Mouse (Mus musculus): ENCODE data around the gene Gabpb2.
"Not testable (repeated sequence)": the region's sequence is repeated elsewhere in the genome, so short reads cannot be mapped to it uniquely, and the experiment has no call there.

The Gabpb2 gene

DNA sequence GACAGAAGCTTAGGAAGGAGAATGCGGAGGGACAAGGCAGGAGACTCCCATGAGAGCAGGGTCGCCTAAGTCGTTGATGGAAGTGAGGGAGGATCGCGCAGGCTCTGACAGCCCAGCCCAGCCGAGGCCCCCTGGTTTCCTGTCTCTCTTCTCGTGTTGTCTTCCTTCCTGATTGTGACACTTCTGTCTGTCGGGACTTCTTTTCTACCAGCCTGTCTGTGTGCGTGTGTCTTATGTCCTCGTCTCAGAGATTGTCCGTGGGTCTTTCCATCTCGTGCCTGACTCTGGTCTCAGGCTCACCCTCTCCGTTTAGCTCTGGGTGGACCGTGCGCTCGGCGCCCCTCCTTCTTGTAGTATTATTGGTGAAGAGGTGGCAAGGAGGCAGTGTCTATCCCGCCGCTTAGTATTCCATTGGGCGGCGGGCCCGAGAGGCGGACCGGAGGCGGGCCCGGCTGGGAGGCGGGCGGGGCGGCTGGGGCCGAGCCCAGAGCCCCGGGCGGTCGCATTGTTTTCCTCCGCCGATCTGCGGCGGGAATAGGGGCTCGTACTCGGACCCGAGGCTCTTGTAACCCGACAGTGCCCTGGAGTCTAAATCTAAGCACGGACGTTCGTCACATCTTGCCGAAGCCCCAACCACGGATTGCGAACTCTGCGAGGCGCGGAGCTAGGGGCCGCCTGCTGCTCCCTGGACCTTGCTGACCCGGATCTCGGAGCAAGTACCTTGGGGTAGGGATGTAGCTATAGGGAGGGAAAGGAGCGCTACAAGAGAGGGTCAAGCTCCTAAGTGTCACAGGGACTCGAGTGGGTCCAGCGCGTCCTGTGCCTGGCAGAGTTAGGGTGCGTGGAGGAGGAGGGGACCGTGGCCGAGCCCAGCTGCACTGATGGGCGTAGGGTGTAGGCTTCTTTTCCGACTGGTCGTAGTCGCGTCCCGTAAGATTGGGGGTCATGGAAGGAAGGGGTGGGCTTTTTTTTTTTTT is 57.4 kb downstream of the Gabpb2 start, which contains the start of gene Sema6c:
Sema6c (plus strand) TSS at position 471 of the 977 bp plus-strand sequence.
- peak; percentile 94 for DNase-seq (ENCODE audit: low spot score)

DNA sequence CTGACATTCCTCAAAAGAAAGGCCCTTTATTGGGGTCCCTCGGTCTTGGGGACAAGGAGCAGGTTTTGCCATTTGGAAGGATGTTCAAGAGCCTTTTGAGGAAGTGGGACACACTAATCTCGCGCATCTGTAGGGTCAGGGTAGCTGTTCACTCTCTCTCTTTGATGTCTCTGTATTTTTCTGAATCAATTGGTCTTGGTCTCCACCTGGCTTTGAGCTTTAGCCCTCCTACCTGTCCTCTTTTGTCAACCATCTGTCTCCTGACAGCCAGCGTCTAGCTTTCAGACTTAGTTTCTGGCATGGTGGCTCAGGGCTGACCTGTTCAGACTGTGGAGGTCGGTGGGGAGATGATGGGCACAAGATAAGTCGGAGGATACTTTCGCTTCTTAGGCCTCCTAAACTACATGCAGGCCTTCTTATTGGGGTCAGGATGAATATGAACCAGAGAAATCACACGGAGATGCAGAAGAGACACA is 58.2 kb downstream of the Gabpb2 start:
- DNase-seq (ENCODE audit: low spot score): no peak

DNA sequence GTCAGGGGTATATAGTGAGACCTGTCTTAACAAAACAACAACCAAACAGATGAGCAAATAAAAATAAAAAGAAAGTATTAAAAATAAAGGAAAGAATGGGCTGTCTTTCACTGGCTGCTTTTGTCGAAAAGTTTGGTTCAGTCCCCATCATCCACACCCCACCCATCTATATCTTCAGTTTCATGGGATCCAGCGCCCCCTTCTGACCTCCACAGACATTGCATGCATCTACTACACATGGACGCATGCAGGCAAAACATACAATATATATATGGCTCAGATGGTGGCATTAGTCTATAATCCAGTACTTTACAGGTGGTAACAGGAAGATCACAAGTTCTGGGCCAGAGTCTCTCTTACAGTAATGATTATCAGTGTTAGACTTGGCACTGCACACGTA is 63.8 kb downstream of the Gabpb2 start:
- peak; percentile 66 for DNase-seq (ENCODE audit: low spot score)

DNA sequence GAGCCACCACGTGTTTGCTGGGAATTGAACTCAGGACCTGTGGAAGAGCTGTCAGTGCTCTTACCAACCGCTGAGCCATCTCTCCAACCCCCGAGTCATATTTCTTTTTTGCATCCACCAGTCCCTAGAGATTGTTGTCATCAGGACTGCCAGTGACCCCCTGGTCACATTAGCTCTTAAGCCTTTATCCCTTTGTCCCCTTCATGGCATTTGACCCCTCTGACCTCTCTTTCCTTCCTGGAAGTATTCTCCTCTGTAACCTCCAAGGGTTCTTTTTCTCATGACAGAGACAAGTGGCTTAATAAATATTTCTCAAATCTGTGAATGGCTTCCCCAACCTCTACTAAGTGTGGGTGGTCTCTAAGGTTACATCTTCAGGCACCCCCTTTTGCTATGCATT is 69.8 kb downstream of the Gabpb2 start:
- no peak for DNase-seq (ENCODE audit: low spot score)

- peak; percentile 92 for DNase-seq (ENCODE audit: low spot score)
Observed at GRCm38 (mm10) chr3:95142617-95143011, 75.1 kb downstream of the Gabpb2 start.

- no peak for DNase-seq (ENCODE audit: low spot score)
Observed at GRCm38 (mm10) chr3:95141952-95142616, 75.6 kb downstream of the Gabpb2 start, which contains the start of gene Tnfaip8l2. Tnfaip8l2 (minus strand) TSS chr3:95142360.

DNA sequence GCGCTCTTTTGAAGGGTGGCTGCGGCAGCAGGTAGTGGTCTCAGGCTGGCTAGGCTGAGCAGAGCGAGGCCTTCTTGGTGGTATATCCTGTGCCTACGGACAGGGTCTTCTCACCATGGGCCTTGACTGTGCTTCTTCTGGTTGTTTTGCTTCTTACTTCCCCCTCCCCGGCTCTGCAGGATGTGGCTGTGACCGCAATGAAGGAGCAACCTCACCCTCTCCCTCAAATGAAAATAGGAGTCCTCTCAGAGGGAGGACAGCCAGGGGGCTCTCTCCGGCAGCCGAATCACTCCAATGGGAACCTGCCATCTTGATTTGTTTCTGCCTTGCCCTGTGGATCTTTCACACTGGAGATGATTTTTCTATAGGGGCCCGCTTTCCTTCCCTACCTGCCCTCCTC is 76.2 kb downstream of the Gabpb2 start:
- DNase-seq (ENCODE audit: low spot score): no peak

DNA sequence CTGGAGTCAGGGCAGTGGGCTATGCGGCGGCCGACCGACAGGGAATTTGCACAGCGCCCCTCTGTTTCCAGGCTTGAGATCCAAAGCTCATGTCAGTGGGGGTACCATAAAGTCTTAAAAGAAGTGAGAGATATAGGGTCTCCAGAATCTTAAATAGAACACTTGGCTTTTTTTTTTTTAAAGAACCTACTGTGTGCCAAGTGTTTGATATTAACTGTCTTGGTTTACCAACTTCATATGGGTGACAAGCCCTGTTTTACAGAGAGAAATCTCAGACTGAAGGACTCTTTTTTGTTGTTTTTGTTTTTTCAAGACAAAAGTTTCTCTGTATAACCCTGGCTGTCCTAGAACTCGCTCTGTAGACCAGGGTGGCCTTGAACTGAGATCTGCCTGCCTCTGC is 76.9 kb downstream of the Gabpb2 start:
- no peak for DNase-seq (ENCODE audit: low spot score)

DNA sequence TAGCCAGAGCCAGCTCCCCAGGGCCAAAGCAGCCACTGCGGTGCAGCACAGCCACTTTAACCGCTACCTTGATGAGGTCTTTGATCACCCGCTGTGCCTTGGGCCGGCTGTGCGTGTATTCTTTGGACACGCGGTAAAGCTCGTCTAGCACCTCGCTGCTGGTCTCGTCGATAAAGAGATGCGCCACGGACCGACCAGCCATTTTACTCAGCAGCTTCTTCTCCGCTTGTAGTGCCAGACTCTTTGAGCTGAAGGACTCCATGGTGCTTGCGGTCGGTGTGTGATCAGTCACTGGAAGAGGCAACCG is 77.5 kb downstream of the Gabpb2 start:
- no peak for DNase-seq (ENCODE audit: low spot score)

DNA sequence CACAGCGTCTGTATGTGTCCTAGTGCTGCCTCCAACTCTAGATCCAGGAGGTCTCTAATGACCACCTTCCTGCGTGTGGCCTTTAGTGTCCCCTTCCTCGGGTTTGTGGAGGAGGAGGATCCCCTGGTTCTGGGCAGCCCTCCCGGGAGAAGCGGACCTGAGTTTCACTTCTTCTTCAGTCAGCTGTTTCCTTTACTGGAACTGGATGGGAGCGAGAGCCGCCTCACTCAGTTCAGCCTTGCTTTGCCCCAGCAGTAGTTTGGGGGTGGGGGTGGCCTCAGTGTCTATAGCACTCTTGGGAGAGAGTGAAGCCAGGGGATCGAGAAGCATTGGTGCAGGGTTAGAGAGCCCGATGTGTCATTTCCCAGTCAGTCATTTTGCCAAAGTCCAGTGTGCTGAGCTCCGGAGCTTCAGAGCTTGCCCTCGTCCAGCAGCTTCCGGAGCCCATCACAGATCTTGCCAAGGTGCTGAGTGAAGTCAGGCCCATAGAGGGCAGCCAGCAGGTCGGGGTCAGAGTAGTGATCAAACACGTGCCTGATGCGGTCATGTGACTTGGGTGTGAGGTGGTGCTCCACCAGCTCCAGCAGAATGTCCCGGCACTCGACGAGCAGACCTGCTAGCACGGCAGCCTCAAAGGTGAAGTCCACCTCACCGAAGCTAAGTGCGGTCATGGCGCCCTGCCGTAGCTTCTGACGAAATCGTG is 78.0 kb downstream of the Gabpb2 start:
- peak; percentile 43 for DNase-seq (ENCODE audit: low spot score)

- no peak for DNase-seq (ENCODE audit: low spot score)
Observed at GRCm38 (mm10) chr3:95136336-95136735, 81.4 kb downstream of the Gabpb2 start.

- DNase-seq (ENCODE audit: low spot score): no peak
Observed at GRCm38 (mm10) chr3:95135433-95136052, 82.2 kb downstream of the Gabpb2 start.

- DNase-seq (ENCODE audit: low spot score): peak; percentile 83
Observed at GRCm38 (mm10) chr3:95135023-95135422, 82.7 kb downstream of the Gabpb2 start.

DNA sequence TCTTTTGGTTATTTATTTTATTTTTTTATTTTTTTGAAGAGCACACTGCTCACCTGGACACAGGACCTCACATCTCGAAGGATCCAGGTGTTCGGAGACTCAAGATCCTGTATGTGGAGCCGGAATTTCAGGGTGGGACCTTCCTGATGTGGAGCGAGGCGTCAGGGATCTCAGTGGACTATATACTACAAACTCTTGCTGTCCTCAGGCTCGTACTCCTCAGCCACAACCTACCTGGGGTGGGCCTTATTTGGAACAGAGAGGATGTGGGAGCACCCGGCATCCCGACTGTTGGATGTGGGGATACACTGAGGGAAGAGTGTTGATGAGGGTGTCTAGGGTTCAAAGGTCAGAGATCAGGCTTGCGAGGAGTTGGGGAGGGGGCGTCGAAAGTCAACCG is 83.6 kb downstream of the Gabpb2 start:
- DNase-seq (ENCODE audit: low spot score): not testable (repeated sequence)

DNA sequence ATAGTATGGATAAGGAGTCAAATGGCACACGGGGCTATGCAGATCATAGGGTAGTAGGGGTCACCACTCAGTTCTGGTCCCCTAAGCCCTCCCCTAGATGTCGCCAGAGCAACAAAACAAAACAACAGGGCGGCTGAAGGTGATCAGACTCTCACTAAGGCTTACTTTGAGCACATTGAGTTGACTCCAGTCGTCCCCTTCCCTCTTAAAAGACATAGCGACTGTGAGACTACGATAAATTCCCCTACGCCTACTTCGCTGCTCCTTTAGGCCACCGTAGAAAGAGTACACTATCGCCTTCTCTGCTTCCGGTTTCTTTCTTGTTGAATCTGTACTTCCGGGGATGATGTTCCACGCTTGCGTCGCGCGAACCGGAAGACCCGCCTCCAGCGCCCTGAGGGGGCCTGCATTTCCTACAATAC is 84.0 kb downstream of the Gabpb2 start, which contains the start of the genes Scnm1 and Lysmd1:
Scnm1 (minus strand) TSS at position 332 of the 422 bp plus-strand sequence.
Lysmd1 (plus strand) TSS at position 409 of the 422 bp plus-strand sequence.
- DNase-seq (ENCODE audit: low spot score): peak; percentile 85

DNA sequence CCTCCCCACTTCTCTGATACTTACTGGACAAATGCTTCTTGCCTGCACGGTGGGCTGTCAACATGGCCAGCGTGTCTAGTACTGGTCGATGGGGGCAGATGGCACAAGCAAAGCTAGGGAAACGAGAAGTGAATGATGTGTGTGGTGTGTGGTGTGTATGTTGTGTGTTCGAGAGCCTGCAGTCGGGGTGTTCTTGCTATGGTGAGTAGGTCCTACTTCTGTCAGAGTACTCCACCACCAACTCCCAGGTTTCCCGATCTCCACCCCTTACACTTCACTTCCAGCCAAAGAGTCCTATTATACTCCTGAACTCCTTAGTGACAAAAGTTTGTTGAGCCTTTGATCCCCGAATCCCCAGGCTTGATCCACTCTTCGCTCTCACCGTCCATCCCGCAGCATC is 84.5 kb downstream of the Gabpb2 start:
- DNase-seq (ENCODE audit: low spot score): no peak

DNA sequence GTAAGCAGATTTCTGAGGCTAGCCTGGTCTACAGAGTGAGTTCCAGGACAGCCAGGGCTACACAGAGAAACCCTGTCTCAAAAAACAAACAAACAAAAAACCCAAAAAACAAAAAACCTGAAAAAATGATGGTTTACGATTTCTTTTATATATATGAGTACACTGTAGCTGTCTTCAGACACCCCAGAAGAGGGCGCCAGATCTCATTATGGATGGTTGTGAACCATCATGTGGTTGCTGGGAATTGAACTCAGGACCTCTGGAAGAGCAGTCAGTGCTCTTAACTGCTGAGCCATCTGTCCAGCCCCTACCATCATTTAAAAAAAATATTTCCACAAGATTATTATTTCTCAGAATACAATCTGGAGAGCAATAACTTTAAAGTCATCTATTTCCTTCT is 85.3 kb downstream of the Gabpb2 start:
- not testable (repeated sequence) for DNase-seq (ENCODE audit: low spot score)
